Mouse (Mus musculus): ENCODE results near the gene BC004004. TPM values are rescaled to one million over a fixed set of nuclear protein-coding genes. Genes with fewer than 3 reads are reported as not detected.

Gene BC004004
- polyA plus RNA-seq, 1 experiment from 2014 or later = 73.7 TPM

GRCm38 (mm10) chr17:29330221-29330620 is 61.6 kb downstream of the BC004004 start:
- Histone ChIP-seq H3K9ac (replicated peaks) (no peak overlapping the region), H3K36me3 (peaks cover 42% of the 10 kb centered on the region), H3K27me3 (peaks cover 15% of the 10 kb centered on the region; the same call in 1 of the 2 replicates), H3K4me2 (replicated peaks) (no peak overlapping the region), H3K9me3 (no peaks in the 10 kb centered on the region), H3K27ac (replicated peaks) (peak overlapping the region; percentile 70), H3K4me3 (no peak overlapping the region), H3K4me1 (peaks cover 49% of the 10 kb centered on the region)
- ATAC-seq (ENCODE audit: low FRiP score, low read depth) = no peak
- 89% methylated on average over 3 of the region's 3 CpGs for WGBS

GRCm38 (mm10) chr17:29330671-29331410 is 62.3 kb downstream of the BC004004 start:
- Histone ChIP-seq H3K27me3 (peaks cover 15% of the 10 kb centered on the region; the same call in 1 of the 2 replicates), H3K27ac (replicated peaks) (peak overlapping the region; percentile 70), H3K4me3 (no peak overlapping the region), H3K36me3 (peaks cover 48% of the 10 kb centered on the region), H3K4me1 (peaks cover 46% of the 10 kb centered on the region), H3K9me3 (no peaks in the 10 kb centered on the region), H3K4me2 (replicated peaks) (no peak overlapping the region), H3K9ac (replicated peaks) (no peak overlapping the region)
- 16% methylated on average over 5 of the region's 5 CpGs for WGBS
- no peak for ATAC-seq (ENCODE audit: low FRiP score, low read depth)

GRCm38 (mm10) chr17:29332186-29332685 is 63.6 kb downstream of the BC004004 start:
- H3K36me3 ChIP-seq = peaks cover 62% of the 10 kb centered on the region
- H3K4me3 ChIP-seq = no peak overlapping the region
- no peak overlapping the region for H3K9ac ChIP-seq (replicated peaks)
- WGBS = 88% methylated on average over 4 of the region's 4 CpGs
- peaks cover 6% of the 10 kb centered on the region; the same call in 1 of the 2 replicates for H3K27me3 ChIP-seq
- peaks cover 32% of the 10 kb centered on the region for H3K4me1 ChIP-seq
- H3K27ac ChIP-seq (replicated peaks) = peak overlapping the region; percentile 70; the same call in 1 of the 2 replicates
- no peaks in the 10 kb centered on the region for H3K9me3 ChIP-seq
- ATAC-seq (ENCODE audit: low FRiP score, low read depth) = no peak
- no peak overlapping the region for H3K4me2 ChIP-seq (replicated peaks)

GRCm38 (mm10) chr17:29336266-29336990 is 67.8 kb downstream of the BC004004 start:
- 94% methylated on average over 19 of the region's 19 CpGs for WGBS
- Histone ChIP-seq H3K9ac (replicated peaks) (no peak overlapping the region), H3K4me1 (peaks cover 16% of the 10 kb centered on the region), H3K36me3 (peaks cover 92% of the 10 kb centered on the region), H3K9me3 (no peaks in the 10 kb centered on the region), H3K4me2 (replicated peaks) (no peak overlapping the region), H3K4me3 (no peak overlapping the region), H3K27ac (replicated peaks) (no peak overlapping the region), H3K27me3 (no peaks in the 10 kb centered on the region)
- ATAC-seq (ENCODE audit: low FRiP score, low read depth) = no peak

GRCm38 (mm10) chr17:29337979-29338823 is 69.6 kb downstream of the BC004004 start:
- no peak for ATAC-seq (ENCODE audit: low FRiP score, low read depth)
- Histone ChIP-seq H3K27ac (replicated peaks) (no peak overlapping the region; the same call in 1 of the 2 replicates), H3K4me2 (replicated peaks) (no peak overlapping the region), H3K27me3 (no peaks in the 10 kb centered on the region), H3K9ac (replicated peaks) (no peak overlapping the region), H3K4me1 (peaks cover 26% of the 10 kb centered on the region), H3K9me3 (no peaks in the 10 kb centered on the region), H3K36me3 (peaks cover 86% of the 10 kb centered on the region), H3K4me3 (no peak overlapping the region)
- 94% methylated on average over 9 of the region's 9 CpGs for WGBS

- Histone ChIP-seq H3K9ac (replicated peaks) (no peak overlapping the region), H3K4me1 (peaks cover 26% of the 10 kb centered on the region), H3K9me3 (no peaks in the 10 kb centered on the region), H3K36me3 (peaks cover 85% of the 10 kb centered on the region), H3K4me3 (no peak overlapping the region), H3K27me3 (no peaks in the 10 kb centered on the region), H3K27ac (replicated peaks) (no peak overlapping the region), H3K4me2 (replicated peaks) (no peak overlapping the region)
- 86% methylated on average over 11 of the region's 11 CpGs for WGBS
- ATAC-seq (ENCODE audit: low FRiP score, low read depth) = no peak
Measured at GRCm38 (mm10) chr17:29339170-29339768, 70.7 kb downstream of the BC004004 start.

GRCm38 (mm10) chr17:29340406-29341261 is 72.0 kb downstream of the BC004004 start:
- H3K27ac ChIP-seq (replicated peaks) = no peak overlapping the region
- no peak overlapping the region for H3K4me2 ChIP-seq (replicated peaks)
- peaks cover 30% of the 10 kb centered on the region for H3K4me1 ChIP-seq
- no peak overlapping the region for H3K4me3 ChIP-seq
- no peaks in the 10 kb centered on the region for H3K27me3 ChIP-seq
- peaks cover 76% of the 10 kb centered on the region for H3K36me3 ChIP-seq
- 90% methylated on average over 18 of the region's 18 CpGs for WGBS
- no peak for ATAC-seq (ENCODE audit: low FRiP score, low read depth)
- H3K9me3 ChIP-seq = no peaks in the 10 kb centered on the region
- no peak overlapping the region for H3K9ac ChIP-seq (replicated peaks)

- Histone ChIP-seq H3K9ac (replicated peaks) (no peak overlapping the region), H3K9me3 (no peaks in the 10 kb centered on the region), H3K36me3 (peaks cover 66% of the 10 kb centered on the region), H3K4me3 (no peak overlapping the region), H3K27ac (replicated peaks) (peak overlapping the region; percentile 65), H3K27me3 (no peaks in the 10 kb centered on the region), H3K4me1 (peaks cover 40% of the 10 kb centered on the region), H3K4me2 (replicated peaks) (peak overlapping the region; percentile 11; the same call in 1 of the 2 replicates)
- peak; percentile 61; the same call in 1 of the 2 replicates for ATAC-seq (ENCODE audit: low FRiP score, low read depth)
- WGBS = 18% methylated on average over 9 of the region's 9 CpGs
Measured at GRCm38 (mm10) chr17:29341591-29342003, 73.0 kb downstream of the BC004004 start.

- WGBS = 55% methylated on average over 13 of the region's 13 CpGs
- Histone ChIP-seq H3K27me3 (no peaks in the 10 kb centered on the region), H3K27ac (replicated peaks) (peak overlapping the region; percentile 65), H3K9ac (replicated peaks) (no peak overlapping the region), H3K9me3 (no peaks in the 10 kb centered on the region), H3K4me3 (no peak overlapping the region), H3K4me1 (peaks cover 41% of the 10 kb centered on the region), H3K36me3 (peaks cover 60% of the 10 kb centered on the region), H3K4me2 (replicated peaks) (peak overlapping the region; percentile 11; the same call in 1 of the 2 replicates)
- peak; percentile 20; the same call in 1 of the 2 replicates for ATAC-seq (ENCODE audit: low FRiP score, low read depth)
Measured at GRCm38 (mm10) chr17:29342010-29342910, 73.7 kb downstream of the BC004004 start.

GRCm38 (mm10) chr17:29343241-29343640 is 74.7 kb downstream of the BC004004 start:
- ATAC-seq (ENCODE audit: low FRiP score, low read depth) = no peak
- H3K27me3 ChIP-seq = no peaks in the 10 kb centered on the region
- H3K36me3 ChIP-seq = peaks cover 50% of the 10 kb centered on the region
- H3K4me3 ChIP-seq = no peak overlapping the region
- WGBS = 92% methylated on average over 5 of the region's 5 CpGs
- H3K4me1 ChIP-seq = peaks cover 40% of the 10 kb centered on the region
- H3K4me2 ChIP-seq (replicated peaks) = no peak overlapping the region
- H3K9ac ChIP-seq (replicated peaks) = no peak overlapping the region
- no peak overlapping the region for H3K27ac ChIP-seq (replicated peaks)
- H3K9me3 ChIP-seq = no peaks in the 10 kb centered on the region
